Mouse (Mus musculus) intestine, embryonic 16.5 days (tissue): Measurements from ENCODE around the gene Ppfia1. TPM values are rescaled to one million over a fixed set of nuclear protein-coding genes. Genes with fewer than 3 reads are reported as not detected.

ENCODE experiments used
- ATAC-seq: fragments of 200-750 bp; cut with Nextera tagmentation; 2 replicates; pipeline ENCODE4 v1.8.0; 2017; ENCODE audit warnings: moderate TSS enrichment, moderate library complexity
- H3K27ac ChIP-seq: fragments of 300-500 bp; sonication (generic); 2 replicates; pipeline ENCODE4 v1.5.1; 2014; ENCODE audit warnings: mild to moderate bottlenecking, low read length
- H3K27me3 ChIP-seq: fragments of 300-500 bp; sonication (generic); replicated peaks from 2 replicates; pipeline ENCODE4 v1.6.1; 2014; ENCODE audit warnings: low read length, control low read depth, mixed read lengths; ENCODE audit not compliant: control insufficient read depth, insufficient read depth
- H3K36me3 ChIP-seq: fragments of 300-500 bp; sonication (generic); 2 replicates; pipeline ENCODE4 v1.6.1; 2014; ENCODE audit warnings: low read length, control low read depth; ENCODE audit not compliant: control insufficient read depth, insufficient read depth
- H3K4me1 ChIP-seq: fragments of 300-500 bp; sonication (generic); 2 replicates; pipeline ENCODE4 v1.6.1; 2014; ENCODE audit warnings: low read length, control low read depth, mixed read lengths; ENCODE audit not compliant: control insufficient read depth, insufficient read depth
- H3K4me2 ChIP-seq: fragments of 300-500 bp; sonication (generic); 2 replicates; pipeline ENCODE4 v1.6.1; 2014; ENCODE audit warnings: low read depth, low read length, control low read depth
- H3K4me3 ChIP-seq: fragments of 300-500 bp; sonication (generic); 2 replicates; pipeline ENCODE4 v1.5.1; 2014; ENCODE audit warnings: mild to moderate bottlenecking, low read length
- H3K9ac ChIP-seq: fragments of 300-500 bp; sonication (generic); 2 replicates; pipeline ENCODE4 v1.6.1; 2014; ENCODE audit warnings: low read depth, low read length
- H3K9me3 ChIP-seq: fragments of 300-500 bp; sonication (generic); 2 replicates; pipeline ENCODE4 v1.6.1; 2016; ENCODE audit warnings: low read length, control low read depth; ENCODE audit not compliant: control insufficient read depth
- WGBS: fragments of 180-500 bp; shearing (Covaris S2); extraction: QIAGEN DNeasy Blood & Tissue Kit; methylation state at CpG from one replicate; pipeline ENCODE4 v1.1.7; 2014; 5-methylcytosine and 5-hydroxymethylcytosine counted together
- polyA plus RNA-seq: library from polyadenylated mRNA; unstranded; fragments of >200 nt; fragmentation: Nextera tagmentation; extraction: Ambion mirVana; gene quantifications from 2 replicates; pipeline ENCODE4 v1.2.1, GENCODE M21; 2015

The Ppfia1 gene
- polyA plus RNA-seq, 1 experiment from 2014 or later = 13.8 TPM

GRCm38 (mm10) chr7:144438811-144439210 lies 114.7 kb downstream of the Ppfia1 start:
- Histone ChIP-seq H3K4me2 (no peak overlapping the region), H3K27ac (no peak overlapping the region), H3K9me3 (no peaks in the 10 kb centered on the region), H3K9ac (no peak overlapping the region), H3K4me3 (no peak overlapping the region), H3K27me3 (no peaks in the 10 kb centered on the region), H3K36me3 (peaks cover 31% of the 10 kb centered on the region), H3K4me1 (no peaks in the 10 kb centered on the region)
- 96% methylated on average over 7 of the region's 7 CpGs for WGBS
- no peak for ATAC-seq

- 58% methylated on average over 2 of the region's 2 CpGs for WGBS
- ATAC-seq = no peak
- Histone ChIP-seq H3K4me3 (no peak overlapping the region), H3K27me3 (no peaks in the 10 kb centered on the region), H3K4me2 (no peak overlapping the region), H3K27ac (no peak overlapping the region), H3K9me3 (no peaks in the 10 kb centered on the region), H3K9ac (no peak overlapping the region), H3K36me3 (peaks cover 7% of the 10 kb centered on the region), H3K4me1 (no peaks in the 10 kb centered on the region)
These were observed 120.6 kb downstream of the Ppfia1 start for GRCm38 (mm10) chr7:144432920-144433319.

- 86% methylated on average over 3 of the region's 3 CpGs for WGBS
- Histone ChIP-seq H3K27me3 (no peaks in the 10 kb centered on the region), H3K9ac (no peak overlapping the region), H3K9me3 (no peaks in the 10 kb centered on the region), H3K4me1 (no peaks in the 10 kb centered on the region), H3K4me3 (no peak overlapping the region), H3K36me3 (no peaks in the 10 kb centered on the region), H3K4me2 (no peak overlapping the region), H3K27ac (no peak overlapping the region)
- no peak for ATAC-seq
These were observed 126.1 kb downstream of the Ppfia1 start for GRCm38 (mm10) chr7:144427460-144427859.

Other genes with a start within 250 kb of the Ppfia1 start
- gene Cttn, start 82.7 kb downstream of the Ppfia1 start, polyA plus RNA-seq = 150 and 155 TPM in 2 replicates
- gene Fadd, start 28.7 kb upstream of the Ppfia1 start, polyA plus RNA-seq = 13.8 and 13.9 TPM in 2 replicates
- gene Ano1, start 198.2 kb upstream of the Ppfia1 start, polyA plus RNA-seq = 19.9 and 20.3 TPM in 2 replicates